Mouse (Mus musculus) G1E (cell line): ENCODE measurements around the gene Apbb2.

Experiments
- CTCF ChIP-seq: IDR thresholded peaks from 2 replicates; pipeline ENCODE4 v1.5.1; 2012; ENCODE audit warnings: low read depth, low read length, inconsistent platforms, mixed read lengths
- GATA1 ChIP-seq: IDR thresholded peaks from 2 replicates; pipeline ENCODE4 v1.6.1; 2012; ENCODE audit warnings: borderline replicate concordance, low read length, inconsistent platforms, mixed read lengths
- TAL1 ChIP-seq: conservative IDR thresholded peaks from 2 replicates; pipeline ENCODE4 v1.6.1; 2012; ENCODE audit warnings: low read depth, low read length, inconsistent platforms, mixed read lengths

GRCm38 (mm10) chr5:66302873-66303272 lies 315.7 kb downstream of the Apbb2 start:
- TF ChIP-seq CTCF: no peak
- no peak for TF ChIP-seq GATA1
- TF ChIP-seq TAL1: no peak
